Mouse (Mus musculus) mouse embryonic stem cell (cell line): ENCODE measurements around the gene S1pr4.

Experiments
- in situ Hi-C, 2 experiments: fragments of 300-500 bp; cut with MboI; formaldehyde crosslinking; loops; 1 replicate in 1 of 2; 3 replicates in 1 of 2; pipeline ENCODE4 v1.14.3; 2019 to 2020; ENCODE audit warnings: low sequenced_read_pairs in 2 of 2, low pct_unique_long_range_greater_than_20kb in 1 of 2, mixed read lengths in 1 of 2; ENCODE audit not compliant: unreplicated experiment in 1 of 2

S1pr4 gene

GRCm38 (mm10) chr10:81523570-81523969 lies 23.6 kb upstream of the S1pr4 start:
- in situ Hi-C loops, result no loop called here

- in situ Hi-C loops, result no loop called here
These were observed 23.2 kb upstream of the S1pr4 start for GRCm38 (mm10) chr10:81523142-81523541.

- in situ Hi-C loops, result no loop called here
These were observed 20.0 kb upstream of the S1pr4 start for GRCm38 (mm10) chr10:81519978-81520365.

- in situ Hi-C loops, result no loop called here
These were observed 19.5 kb upstream of the S1pr4 start for GRCm38 (mm10) chr10:81519227-81519977.

- in situ Hi-C loops, result no loop called here
These were observed 18.6 kb upstream of the S1pr4 start for GRCm38 (mm10) chr10:81518546-81518945.

- in situ Hi-C loops, result no loop called here
These were observed 17.3 kb upstream of the S1pr4 start for GRCm38 (mm10) chr10:81517227-81517626.

- in situ Hi-C loops, result no loop called here
These were observed 13.9 kb upstream of the S1pr4 start for GRCm38 (mm10) chr10:81513798-81514197.

- in situ Hi-C loops, result no loop called here
These were observed 10.4 kb upstream of the S1pr4 start for GRCm38 (mm10) chr10:81510246-81510810.

- in situ Hi-C loops, result loop anchor here in 1 of 2 experiments (10.0 kb wide), 1 partner anchor 47 kb away; the partner anchor contains the start of gene Aes
These were observed 8.0 kb upstream of the S1pr4 start for GRCm38 (mm10) chr10:81507691-81508489.

- in situ Hi-C loops, result loop anchor here in 1 of 2 experiments (10.0 kb wide), 1 partner anchor 48 kb away; the partner anchor contains the start of gene Aes
These were observed 7.2 kb upstream of the S1pr4 start for GRCm38 (mm10) chr10:81507095-81507494.

- in situ Hi-C loops, result loop anchor here in 1 of 2 experiments (10.0 kb wide), 1 partner anchor 50 kb away; the partner anchor contains the start of gene Aes
These were observed 5.2 kb upstream of the S1pr4 start for GRCm38 (mm10) chr10:81505016-81505664.

- in situ Hi-C loops, result loop anchor here in 1 of 2 experiments (10.0 kb wide), 1 partner anchor 52 kb away; the partner anchor contains the start of gene Aes
These were observed 2.7 kb upstream of the S1pr4 start for GRCm38 (mm10) chr10:81502658-81503057.

- in situ Hi-C loops, result loop anchor here in 1 of 2 experiments (10.0 kb wide), 1 partner anchor 53 kb away; the partner anchor contains the start of gene Aes
These were observed 1.9 kb upstream of the S1pr4 start for GRCm38 (mm10) chr10:81501863-81502262.

- in situ Hi-C loops, result no loop called here
These were observed 556 bp downstream of the S1pr4 start for GRCm38 (mm10) chr10:81499250-81499901.

GRCm38 (mm10) chr10:81498316-81499249 lies 1.3 kb downstream of the S1pr4 start:
- in situ Hi-C loops, result no loop called here

GRCm38 (mm10) chr10:81497401-81498270 lies 2.3 kb downstream of the S1pr4 start:
- in situ Hi-C loops, result no loop called here
